Mouse (Mus musculus): ENCODE results near the gene Vmn1r123.
"Not testable (repeated sequence)": the region's sequence is repeated elsewhere in the genome, so short reads cannot be mapped to it uniquely, and the experiment has no call there.

Gene Vmn1r123

GRCm38 (mm10) chr7:21161885-21162284 lies at the start of gene Vmn1r123:
Vmn1r123 (plus strand) TSS chr7:21162185.
- not testable (repeated sequence) for DNase-seq (ENCODE audit: low spot score)

DNA sequence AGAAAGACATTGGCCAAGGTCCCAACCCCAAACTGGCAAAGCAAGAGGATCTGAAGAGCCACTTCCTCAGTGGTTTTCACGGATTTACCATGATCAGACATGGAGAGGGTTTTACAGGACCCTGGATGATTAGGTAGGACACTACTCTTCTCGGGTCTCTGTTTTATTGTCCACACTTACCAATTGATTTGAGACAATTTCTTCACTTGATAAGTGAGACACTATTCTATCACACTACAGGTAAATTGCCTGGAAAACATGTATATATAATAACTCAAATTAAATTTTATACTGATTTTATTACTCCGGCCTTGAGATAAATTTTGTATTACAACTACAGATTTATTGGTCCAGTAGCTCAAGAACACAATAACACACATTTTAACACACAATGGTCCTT lies 28.0 kb upstream of the Vmn1r123 start, which contains the start of gene Vmn1r122:
Gene Vmn1r122, minus strand, starts transcription at position 101 of the 400 bp plus-strand sequence.
- DNase-seq (ENCODE audit: low spot score), result not testable (repeated sequence)

GRCm38 (mm10) chr7:21190323-21190722 lies 28.3 kb downstream of the Vmn1r123 start, which contains the start of gene Gm5157:
Gm5157 (minus strand) TSS chr7:21190423.
- not testable (repeated sequence) for DNase-seq (ENCODE audit: low spot score)

Data from embryo, embryonic 10 days (tissue).